Mouse (Mus musculus) spleen, adult 2 months (tissue): ENCODE measurements around the gene Plekhj1.

ENCODE experiments used
- CTCF ChIP-seq: fragments of 200-500 bp; IDR thresholded peaks from 2 replicates; pipeline ENCODE4 v1.5.1; 2011; ENCODE audit warnings: mild to moderate bottlenecking, inconsistent platforms; ENCODE audit not compliant: insufficient read depth, insufficient read length, insufficient replicate concordance; ENCODE audit errors: extremely low read depth
- POLR2A ChIP-seq: fragments of 200-500 bp; IDR thresholded peaks from 2 replicates; pipeline ENCODE4 v1.6.1; 2011; ENCODE audit warnings: low read depth, low read length, inconsistent platforms

- TF ChIP-seq CTCF (no peak), POLR2A (no peak)
Measured at GRCm38 (mm10) chr10:80819406-80819805, 21.0 kb upstream of the Plekhj1 start.
